Mouse (Mus musculus) ZHBTc4 (cell line): ENCODE data around the gene Desi1.

Experiments used
- DNase-seq: peaks from one replicate; pipeline ENCODE4 v3.0.0-alpha.2; 2011; ENCODE audit warnings: low read depth, low spot score

Gene Desi1

DNA sequence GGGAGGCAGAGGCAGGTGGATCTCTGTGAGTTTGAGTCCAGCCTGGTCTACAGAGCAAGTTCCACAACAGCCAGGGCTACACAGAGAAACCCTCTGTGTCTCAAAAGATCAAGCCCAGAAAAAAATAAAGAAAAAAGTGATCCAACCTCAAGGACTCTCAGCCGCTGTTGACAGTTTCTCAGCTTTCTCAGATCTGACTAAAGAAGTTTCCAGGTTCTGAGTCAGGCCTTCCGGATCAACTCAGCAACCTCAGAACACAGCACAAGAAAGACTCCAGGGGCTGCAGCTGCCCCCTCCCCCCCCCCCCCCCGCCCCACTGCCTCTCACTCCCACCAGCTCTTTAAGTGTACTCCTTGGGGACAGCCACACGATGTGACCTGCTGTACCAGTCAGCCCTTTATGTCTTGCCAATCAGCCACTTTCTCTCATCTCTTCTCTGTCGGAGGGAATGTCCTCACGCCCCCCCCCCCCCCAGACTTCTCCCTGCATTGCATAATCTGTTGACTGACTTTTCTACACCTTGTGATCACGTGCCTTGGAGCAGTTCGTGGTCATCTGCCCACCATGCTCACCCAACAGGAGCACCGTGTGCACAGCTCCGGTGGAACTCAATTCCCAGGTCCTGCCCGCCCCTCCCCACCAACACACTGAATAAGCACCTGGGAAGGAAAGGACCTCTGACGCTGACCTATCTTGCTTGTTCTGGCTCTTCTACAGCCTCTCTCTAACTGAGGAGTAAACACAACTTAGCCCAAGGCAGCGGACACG is 67.4 kb downstream of the Desi1 start:
- DNase-seq: no peak

DNA sequence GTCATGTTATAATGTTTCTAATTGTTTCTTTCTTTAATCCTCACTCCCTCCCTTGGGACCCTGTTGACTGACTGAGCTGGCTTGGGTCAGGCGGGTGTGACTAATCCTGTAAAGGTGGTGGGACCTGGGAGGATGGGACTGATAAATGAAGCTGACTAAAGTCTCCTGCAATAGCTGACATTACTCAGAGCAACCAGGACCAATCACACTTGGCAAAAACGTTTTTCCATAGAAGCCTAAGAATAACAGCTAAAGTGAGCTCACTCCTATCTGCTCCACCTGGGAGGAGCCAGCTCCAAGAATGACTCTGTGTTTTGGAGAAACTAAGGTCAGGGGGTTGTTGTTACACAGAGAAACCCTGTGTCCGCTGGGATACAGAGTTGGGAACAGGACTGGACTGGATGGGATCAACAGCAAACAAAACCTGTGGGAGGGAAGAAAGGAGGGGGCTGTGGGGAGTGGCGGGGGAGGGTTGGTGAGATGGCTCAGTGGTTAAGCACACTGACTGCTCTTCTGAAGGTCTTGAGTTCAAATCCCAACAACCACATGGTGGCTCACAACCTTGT is 68.6 kb downstream of the Desi1 start:
- peak; percentile 85 for DNase-seq

GRCm38 (mm10) chr15:81964262-81964661 is 69.4 kb downstream of the Desi1 start:
- DNase-seq: no peak

- no peak for DNase-seq
Observed at GRCm38 (mm10) chr15:81961078-81961451, 72.6 kb downstream of the Desi1 start.

GRCm38 (mm10) chr15:81960171-81961077 is 73.2 kb downstream of the Desi1 start, which contains the start of gene Pmm1:
Gene Pmm1 (minus strand): TSS chr15:81960930.
- peak; percentile 99 for DNase-seq

- no peak for DNase-seq
Observed at GRCm38 (mm10) chr15:81958906-81959305, 74.8 kb downstream of the Desi1 start.

- DNase-seq: no peak
Observed at GRCm38 (mm10) chr15:81957598-81957997, 76.1 kb downstream of the Desi1 start.

DNA sequence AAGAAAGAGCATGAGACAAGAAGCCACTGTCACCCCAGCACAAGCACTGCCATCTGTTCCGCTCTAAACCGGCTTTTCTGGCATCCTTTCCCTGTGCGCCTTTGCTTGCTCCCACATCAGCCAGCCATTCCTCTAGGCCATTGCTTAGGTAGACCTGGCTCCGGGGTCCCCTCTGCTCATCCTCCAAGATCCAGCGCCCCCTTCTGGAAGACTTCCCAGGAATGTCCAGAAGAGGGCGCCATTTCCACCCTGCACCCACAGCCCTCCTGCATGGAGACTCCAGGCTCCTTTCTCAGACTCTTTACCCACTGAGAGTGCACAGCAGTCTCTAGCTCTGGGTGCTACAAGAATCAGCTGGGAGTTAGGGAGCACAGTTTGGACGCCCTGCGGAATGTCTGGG is 77.2 kb downstream of the Desi1 start:
- DNase-seq: peak; percentile 88

- no peak for DNase-seq
Observed at GRCm38 (mm10) chr15:81955414-81955813, 78.2 kb downstream of the Desi1 start.

DNA sequence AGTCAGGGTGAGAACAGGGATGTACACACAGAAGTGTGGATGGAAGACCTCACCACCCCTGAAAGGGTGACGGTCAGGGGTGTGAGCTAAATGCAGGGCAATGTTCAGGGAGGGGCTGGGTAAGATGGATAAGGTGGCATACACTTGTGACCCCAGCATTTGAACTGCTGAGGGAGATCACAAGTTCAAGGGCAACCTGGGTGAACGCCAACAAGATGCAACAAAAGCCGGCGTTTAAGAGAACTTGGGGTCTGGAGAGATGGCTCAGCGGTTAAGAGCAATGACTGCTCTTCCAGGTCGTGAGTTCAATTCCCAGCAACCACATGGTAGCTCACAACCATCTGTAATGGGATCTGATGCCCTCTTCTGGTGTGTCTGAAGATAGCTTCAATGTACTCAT is 78.9 kb downstream of the Desi1 start:
- DNase-seq: no peak

- DNase-seq: no peak
Observed at GRCm38 (mm10) chr15:81954151-81954583, 79.5 kb downstream of the Desi1 start.

GRCm38 (mm10) chr15:81952310-81952709 is 81.4 kb downstream of the Desi1 start:
- DNase-seq: no peak

GRCm38 (mm10) chr15:81951159-81951558 is 82.5 kb downstream of the Desi1 start:
- no peak for DNase-seq

GRCm38 (mm10) chr15:81950716-81951115 is 82.9 kb downstream of the Desi1 start:
- DNase-seq: no peak

DNA sequence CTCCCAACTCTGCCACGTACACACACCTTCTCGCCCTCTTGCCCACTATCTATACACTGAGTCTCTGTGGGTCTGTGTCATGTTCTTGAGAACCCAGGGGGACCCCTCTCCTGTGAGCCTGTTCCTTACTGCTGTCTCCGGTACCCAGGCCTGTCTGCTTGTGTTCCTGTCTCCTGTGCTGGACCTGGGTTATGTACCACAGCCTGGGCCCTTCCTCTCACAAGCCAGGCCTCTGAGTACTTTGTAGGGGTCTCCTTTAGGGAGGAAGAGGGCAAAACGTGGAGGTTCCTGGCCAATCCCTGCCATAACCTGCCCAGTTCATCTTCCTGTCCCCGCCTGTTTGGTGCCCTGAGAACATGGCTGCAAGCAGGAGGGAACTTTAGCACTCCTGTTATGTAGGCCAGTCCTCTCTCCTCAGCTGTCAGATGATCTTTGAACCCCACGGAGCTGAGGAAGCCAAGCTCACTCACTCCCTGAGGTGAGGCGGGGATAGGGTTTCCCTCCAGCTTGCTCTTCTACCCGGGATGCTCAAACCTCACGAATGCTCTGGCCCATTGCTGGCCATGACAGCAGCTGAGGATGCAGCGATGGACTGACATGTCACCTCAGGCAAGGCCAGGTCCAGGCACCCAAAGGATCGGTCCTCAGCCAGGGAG is 84.1 kb downstream of the Desi1 start:
- no peak for DNase-seq

DNA sequence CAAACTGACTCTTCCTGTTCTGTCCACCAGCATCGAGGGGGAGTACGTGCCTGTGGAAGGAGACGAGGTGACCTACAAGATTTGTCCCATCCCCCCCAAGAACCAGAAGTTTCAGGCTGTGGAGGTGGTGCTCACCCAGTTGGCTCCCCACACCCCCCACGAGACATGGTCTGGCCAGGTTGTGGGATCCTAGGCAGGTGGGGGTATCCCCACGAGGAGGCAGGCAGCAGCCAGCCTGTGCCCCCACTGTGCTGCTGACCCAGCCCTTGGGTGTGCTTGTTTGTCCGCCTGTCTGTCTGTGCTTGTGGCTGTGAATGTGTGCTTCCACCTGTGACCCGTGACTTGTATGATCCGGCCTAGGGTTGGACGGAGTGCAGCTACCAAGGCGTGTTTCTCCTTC is 84.6 kb downstream of the Desi1 start:
- DNase-seq: no peak

GRCm38 (mm10) chr15:81943176-81943749 is 90.4 kb downstream of the Desi1 start:
- DNase-seq: no peak
